Mouse (Mus musculus): Measurements from ENCODE around the gene Gpr153.

DNA sequence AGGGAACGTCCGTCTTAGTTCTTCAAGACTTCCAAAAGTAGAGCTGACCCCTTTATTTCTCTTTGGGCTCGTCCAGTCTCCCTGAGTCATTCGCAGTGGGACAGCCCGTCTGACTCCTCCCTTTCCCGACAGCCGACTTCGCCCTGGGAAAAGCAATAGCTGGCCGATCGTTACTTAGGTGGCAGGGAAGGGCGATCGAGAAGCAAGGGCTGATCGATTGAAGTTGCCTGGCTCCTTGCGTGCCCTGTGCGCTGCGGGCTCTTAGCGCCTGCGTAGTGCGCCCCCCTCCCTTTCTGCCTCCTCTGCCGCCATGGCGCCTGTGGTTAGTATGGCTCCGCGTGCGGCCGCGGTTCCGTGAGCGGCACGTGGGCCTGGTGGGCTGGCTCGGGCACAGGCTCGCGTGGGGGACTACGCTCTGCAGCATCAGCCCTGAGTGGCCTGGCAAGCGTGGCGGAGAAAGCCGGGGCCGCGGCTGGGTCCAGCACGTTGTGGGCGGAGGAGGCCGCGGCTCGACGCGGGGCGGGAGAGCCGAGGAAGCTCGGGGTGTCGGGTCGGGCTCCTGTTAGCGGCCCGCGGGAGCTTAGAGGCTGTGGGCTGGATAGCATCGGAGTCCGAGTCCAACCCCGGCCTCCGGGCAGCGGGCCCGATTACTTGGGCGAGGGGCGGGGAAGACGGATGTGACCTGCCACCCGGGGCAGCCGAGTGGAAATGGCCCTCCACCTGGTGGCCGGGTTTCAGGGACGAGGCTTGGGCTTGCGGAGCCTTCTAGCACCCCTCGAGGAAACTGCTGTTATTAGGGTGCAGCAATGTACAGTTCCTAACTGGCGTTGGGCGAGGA is 51.8 kb downstream of the Gpr153 start, which contains the start of gene Rpl22:
- TF ChIP-seq CTCF (IDR thresholded peaks at IDR 0.05; ENCODE audit: insufficient read depth, low read depth, low read length) (no peak), POLR2A (IDR thresholded peaks at IDR 0.05; ENCODE audit: insufficient read depth, low read depth, low read length) (peak; percentile 53)

Measured in olfactory bulb, adult 2 months (tissue).